Mouse (Mus musculus) heart, adult 2 months (tissue): Measurements from ENCODE around the gene 2510002D24Rik.
A peak's percentile ranks its signal among the peaks of the same experiment; 100 is the strongest.

Experiments used
- CTCF ChIP-seq: fragments of 200-600 bp; IDR thresholded peaks from 2 replicates; pipeline ENCODE4 v1.8.1; 2022; ENCODE audit warnings: antibody characterized with exemption, mild to moderate bottlenecking, moderate library complexity
- POLR2A ChIP-seq: fragments of 200-500 bp; IDR thresholded peaks from 2 replicates; pipeline ENCODE4 v1.6.1; 2011; ENCODE audit warnings: mild to moderate bottlenecking, low read depth, low read length, control low read depth; ENCODE audit not compliant: insufficient read depth

DNA sequence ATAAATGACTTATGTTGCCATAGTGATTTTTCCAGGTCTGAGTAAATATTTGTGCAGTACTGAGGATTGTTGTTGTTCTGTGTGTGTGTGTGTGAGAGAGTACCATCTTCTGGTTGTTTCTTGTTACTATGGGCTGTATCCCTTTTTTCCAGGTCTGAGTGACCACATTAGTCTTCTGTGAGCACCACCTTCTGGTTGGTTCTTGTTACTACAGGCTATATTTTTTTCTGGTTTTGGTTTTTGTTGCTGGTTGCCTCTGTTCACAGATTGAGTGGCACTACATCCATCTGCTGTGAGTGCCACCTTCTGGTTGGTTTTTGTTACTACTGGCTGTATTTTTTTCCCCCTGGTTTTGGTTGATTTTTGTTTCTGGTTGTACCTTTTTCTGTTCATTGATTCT lies 22.2 kb downstream of the 2510002D24Rik start:
- TF ChIP-seq POLR2A: no peak
- peak; percentile 84 for TF ChIP-seq CTCF
